In genomic region chr9:30283080-30283770, GRCm38 (mm10) we compare ENCODE assay signal across 20 mouse cellular contexts.
DNase-seq lines count a peak whose midpoint lies in the region; ATAC-seq lines count a peak whose summit lies in the region.
"Had no signal": no experiment of that assay in that cellular context is flagged by ENCODE, and none has a peak within 500 bp of the region (broad histone marks: within the 10 kb centered on the region; RNA-seq: fewer than 3 reads in every experiment).

No protein-coding gene starts in this region.

- no peaks in the 10 kb centered on the region for H3K36me3 ChIP-seq in midbrain, embryonic 10.5 days
- H3K36me3 ChIP-seq in midbrain, embryonic 11.5 days (ENCODE audit: control insufficient read depth, insufficient read depth, low read length): no peaks in the 10 kb centered on the region
- H3K36me3 ChIP-seq in hindbrain, embryonic 15.5 days: no peaks in the 10 kb centered on the region
- H3K36me3 ChIP-seq: heart, embryonic 10.5 days; limb, embryonic 10.5 days had no signal

- no peak for DNase-seq in cerebellum, postnatal 4 days (ENCODE audit: low spot score in 2 of 2)
- no peak for DNase-seq in midbrain, embryonic 10.5 days (ENCODE audit: low spot score)
- DNase-seq in midbrain, embryonic 11.5 days (ENCODE audit: low spot score, missing footprints): no peak
- DNase-seq in cerebellum, adult 9-10 months: peak; percentile 96
- no peak for DNase-seq in heart, adult 18-20 months
- DNase-seq in urinary bladder, adult 18-20 months (ENCODE audit: low spot score in 2 of 2): no peak
- DNase-seq: adrenal gland, postnatal 10 days; gastrocnemius, postnatal 25 days; kidney, adult 8-10 months; kidney, postnatal 14 days; lung, embryonic 14.5 days; lung, postnatal 36 days; thymus, postnatal 4 days had no signal

- H3K9me3 ChIP-seq in midbrain, embryonic 10.5 days (replicated peaks): no peaks in the 10 kb centered on the region
- H3K9me3 ChIP-seq in midbrain, embryonic 11.5 days (ENCODE audit: control insufficient read depth, low read length): no peaks in the 10 kb centered on the region
- no peaks in the 10 kb centered on the region for H3K9me3 ChIP-seq in hindbrain, embryonic 15.5 days
- H3K9me3 ChIP-seq: heart, embryonic 10.5 days; limb, embryonic 10.5 days had no signal

- H3K4me1 ChIP-seq in midbrain, embryonic 10.5 days: peaks cover 32% of the 10 kb centered on the region
- H3K4me1 ChIP-seq in midbrain, embryonic 11.5 days (ENCODE audit: control insufficient read depth, insufficient read depth, low read length): peaks cover 12% of the 10 kb centered on the region
- H3K4me1 ChIP-seq in hindbrain, embryonic 15.5 days (replicated peaks): peaks cover 31% of the 10 kb centered on the region

- no peak overlapping the region for H3K4me2 ChIP-seq in midbrain, embryonic 11.5 days
- no peak overlapping the region for H3K4me2 ChIP-seq in hindbrain, embryonic 15.5 days
- H3K4me2 ChIP-seq: lung, embryonic 14.5 days had no signal

- WGBS in midbrain, embryonic 10.5 days: 86% methylated on average over 12 of the region's 12 CpGs
- 90% methylated on average over 12 of the region's 12 CpGs for WGBS in midbrain, embryonic 11.5 days
- WGBS in hindbrain, embryonic 15.5 days: 81% methylated on average over 12 of the region's 12 CpGs

- H3K9ac ChIP-seq in midbrain, embryonic 11.5 days (ENCODE audit: low read length): no peak overlapping the region
- no peak overlapping the region for H3K9ac ChIP-seq in hindbrain, embryonic 15.5 days
- H3K9ac ChIP-seq: lung, embryonic 14.5 days had no signal

- H3K27ac ChIP-seq in midbrain, embryonic 10.5 days (replicated peaks): peak overlapping the region; percentile 79
- H3K27ac ChIP-seq in midbrain, embryonic 11.5 days (ENCODE audit: low read depth, low read length): no peak overlapping the region
- no peak overlapping the region for H3K27ac ChIP-seq in hindbrain, embryonic 15.5 days (replicated peaks)
- H3K27ac ChIP-seq: heart, embryonic 10.5 days; layer of hippocampus, adult 2 months; limb, embryonic 10.5 days had no signal

- ATAC-seq in cerebellum, adult (ENCODE audit: insufficient number of reproducible peaks, low FRiP score, low TSS enrichment): peak; percentile 92
- no peak for ATAC-seq in midbrain, embryonic 11.5 days (ENCODE audit: low FRiP score)
- ATAC-seq in hindbrain, embryonic 15.5 days (ENCODE audit: low FRiP score, low read depth): peak; percentile 34; the same call in 1 of the 2 replicates
- ATAC-seq: forebrain, embryonic 14.5 days had no signal

- H3K27me3 ChIP-seq in midbrain, embryonic 10.5 days (ENCODE audit: low read depth, poor library complexity, severe bottlenecking): no peaks in the 10 kb centered on the region
- no peaks in the 10 kb centered on the region for H3K27me3 ChIP-seq in midbrain, embryonic 11.5 days (ENCODE audit: control insufficient read depth, insufficient read depth, low read length)
- no peaks in the 10 kb centered on the region for H3K27me3 ChIP-seq in hindbrain, embryonic 15.5 days

- no peak overlapping the region for H3K4me3 ChIP-seq in midbrain, embryonic 10.5 days
- H3K4me3 ChIP-seq in midbrain, embryonic 11.5 days (ENCODE audit: low read depth, low read length): no peak overlapping the region
- H3K4me3 ChIP-seq in hindbrain, embryonic 15.5 days: no peak overlapping the region
- H3K4me3 ChIP-seq: heart, embryonic 10.5 days; layer of hippocampus, adult 2 months; limb, embryonic 10.5 days; myocyte had no signal
